ENCODE assay signal across 8 mouse cellular contexts in genomic region chr2:35662738-35663550, GRCm38 (mm10).
A peak's percentile ranks its signal among the peaks of the same experiment; 100 is the strongest.
DNase-seq lines count a peak whose midpoint lies in the region; ATAC-seq lines count a peak whose summit lies in the region.

No protein-coding gene starts in this region.

- 7% methylated on average over 26 of the region's 26 CpGs for WGBS in embryonic facial prominence, embryonic 10.5 days
- WGBS in hindbrain, embryonic 16.5 days = 3% methylated on average over 26 of the region's 26 CpGs
- 3% methylated on average over 26 of the region's 26 CpGs for WGBS in midbrain, embryonic 16.5 days

- peaks cover 29% of the 10 kb centered on the region for H3K36me3 ChIP-seq in embryonic facial prominence, embryonic 10.5 days (replicated peaks)
- H3K36me3 ChIP-seq in hindbrain, embryonic 16.5 days (ENCODE audit: control insufficient read depth, insufficient read depth, low read length) = no peaks in the 10 kb centered on the region
- H3K36me3 ChIP-seq in midbrain, embryonic 16.5 days (ENCODE audit: control insufficient read depth, insufficient read depth, low read length) = no peaks in the 10 kb centered on the region

- no peak for ATAC-seq in hindbrain, embryonic 16.5 days
- ATAC-seq in midbrain, embryonic 16.5 days = peak; percentile 31
- no peak for ATAC-seq in CD4-positive, CD25-positive, alpha-beta regulatory T cell, adult 4 months

- DNase-seq in left cerebral cortex, adult 18-20 months (ENCODE audit: low spot score in 2 of 2) = peak; percentile 14 to 29
- DNase-seq in left cerebral cortex, postnatal 25 days (ENCODE audit: low spot score in 2 of 2) = no peak
- DNase-seq in embryonic facial prominence, embryonic 10.5 days (ENCODE audit: low spot score) = peak; percentile 57
- DNase-seq in urinary bladder, adult 18-20 months (ENCODE audit: low spot score in 2 of 2) = no peak
- no peak for DNase-seq in layer of hippocampus, adult 9-10 months (ENCODE audit: low spot score)

- intact Hi-C loops in left cerebral cortex, postnatal 25 days (cut with DNase I) = loop anchor here (5.0 kb wide), 1 partner anchor 54 kb away; no protein-coding TSS in a partner anchor

- H3K4me1 ChIP-seq in embryonic facial prominence, embryonic 10.5 days = peaks cover 54% of the 10 kb centered on the region
- peaks cover 42% of the 10 kb centered on the region for H3K4me1 ChIP-seq in hindbrain, embryonic 16.5 days (ENCODE audit: control insufficient read depth, insufficient read depth, low read depth, low read length)
- peaks cover 41% of the 10 kb centered on the region for H3K4me1 ChIP-seq in midbrain, embryonic 16.5 days (ENCODE audit: control insufficient read depth, insufficient read depth, low read length)

- H3K9me3 ChIP-seq in embryonic facial prominence, embryonic 10.5 days = no peaks in the 10 kb centered on the region
- H3K9me3 ChIP-seq in hindbrain, embryonic 16.5 days (ENCODE audit: control insufficient read depth, low read length) = no peaks in the 10 kb centered on the region
- no peaks in the 10 kb centered on the region for H3K9me3 ChIP-seq in midbrain, embryonic 16.5 days (replicated peaks; ENCODE audit: control insufficient read depth, low read length, poor library complexity, severe bottlenecking)

- peak overlapping the region; percentile 95 for H3K4me3 ChIP-seq in embryonic facial prominence, embryonic 10.5 days
- H3K4me3 ChIP-seq in hindbrain, embryonic 16.5 days (ENCODE audit: low read length) = peak overlapping the region; percentile 62
- peak overlapping the region; percentile 96 for H3K4me3 ChIP-seq in midbrain, embryonic 16.5 days (ENCODE audit: low read depth, low read length)

- peak overlapping the region; percentile 76 for H3K4me2 ChIP-seq in hindbrain, embryonic 16.5 days (ENCODE audit: low read length)
- H3K4me2 ChIP-seq in midbrain, embryonic 16.5 days (ENCODE audit: low read length) = peak overlapping the region; percentile 71

- H3K27me3 ChIP-seq in embryonic facial prominence, embryonic 10.5 days (replicated peaks; ENCODE audit: low read depth, poor library complexity, severe bottlenecking) = no peaks in the 10 kb centered on the region
- no peaks in the 10 kb centered on the region for H3K27me3 ChIP-seq in hindbrain, embryonic 16.5 days (replicated peaks; ENCODE audit: control insufficient read depth, insufficient read depth, low read length)
- no peaks in the 10 kb centered on the region for H3K27me3 ChIP-seq in midbrain, embryonic 16.5 days (ENCODE audit: control insufficient read depth, insufficient read depth, low read depth, low read length)

- peak overlapping the region; percentile 96 for H3K27ac ChIP-seq in embryonic facial prominence, embryonic 10.5 days (replicated peaks)
- H3K27ac ChIP-seq in hindbrain, embryonic 16.5 days (ENCODE audit: low read depth, low read length) = peak overlapping the region; percentile 88
- H3K27ac ChIP-seq in midbrain, embryonic 16.5 days (ENCODE audit: low read length) = peak overlapping the region; percentile 91

- H3K9ac ChIP-seq in hindbrain, embryonic 16.5 days (ENCODE audit: low read depth, low read length) = peak overlapping the region; percentile 86
- peak overlapping the region; percentile 98 for H3K9ac ChIP-seq in midbrain, embryonic 16.5 days (ENCODE audit: low read depth, low read length)

Comparison
In these comparisons a context has a peak if more than half of its experiments do, and no peak if none do; other contexts are left out.
1. DNase-seq: peak in left cerebral cortex, adult 18-20 months (2 of 2) and embryonic facial prominence, embryonic 10.5 days (single experiment); none in left cerebral cortex, postnatal 25 days (0 of 2), urinary bladder, adult 18-20 months (0 of 2) and layer of hippocampus, adult 9-10 months (single experiment).
2. Peak in every context shown above with its lines, with median percentiles within 50 percentile points of each other: H3K27ac ChIP-seq and H3K4me3 ChIP-seq.